Mouse (Mus musculus) embryonic facial prominence, embryonic 11.5 days (tissue): ENCODE data around the gene Ormdl1. TPM values are rescaled to one million over a fixed set of nuclear protein-coding genes. Genes with fewer than 3 reads are reported as not detected.
"Not testable (repeated sequence)": the region's sequence is repeated elsewhere in the genome, so short reads cannot be mapped to it uniquely, and the experiment has no call there.

Source experiments
- ATAC-seq: fragments of 200-750 bp; cut with Nextera tagmentation; replicated peaks from 2 replicates; pipeline ENCODE4 v1.8.0; 2017; ENCODE audit warnings: low read depth; ENCODE audit not compliant: insufficient number of reproducible peaks, low FRiP score, low TSS enrichment
- DNase-seq: peaks from one replicate; pipeline ENCODE4 v3.0.0-alpha.2; 2015; ENCODE audit warnings: low spot score
- H3K27ac ChIP-seq: fragments of 300-500 bp; sonication (generic); replicated peaks from 2 replicates; pipeline ENCODE4 v1.5.1; 2014; ENCODE audit warnings: mild to moderate bottlenecking, low read depth, low read length, control low read depth
- H3K27me3 ChIP-seq: fragments of 300-500 bp; sonication (generic); 2 replicates; pipeline ENCODE4 v1.6.1; 2014; ENCODE audit warnings: mild to moderate bottlenecking, low read length, moderate library complexity, mixed read lengths; ENCODE audit not compliant: control insufficient read depth, insufficient read depth
- H3K36me3 ChIP-seq: fragments of 300-500 bp; sonication (generic); replicated peaks from 2 replicates; pipeline ENCODE4 v1.6.1; 2014; ENCODE audit warnings: low read depth, mild to moderate bottlenecking, low read length, moderate library complexity, mixed read lengths; ENCODE audit not compliant: control insufficient read depth, insufficient read depth
- H3K4me1 ChIP-seq: fragments of 300-500 bp; sonication (generic); 2 replicates; pipeline ENCODE4 v1.6.1; 2014; ENCODE audit warnings: low read length, mixed read lengths; ENCODE audit not compliant: control insufficient read depth, insufficient read depth
- H3K4me2 ChIP-seq: fragments of 300-500 bp; sonication (generic); 2 replicates; pipeline ENCODE4 v1.6.1; 2014; ENCODE audit warnings: low read depth, mild to moderate bottlenecking, control low read depth, low read length, moderate library complexity
- H3K4me3 ChIP-seq: fragments of 300-500 bp; sonication (generic); 2 replicates; pipeline ENCODE4 v1.5.1; 2014; ENCODE audit warnings: low read depth, low read length, control low read depth
- H3K9ac ChIP-seq: fragments of 300-500 bp; sonication (generic); replicated peaks from 2 replicates; pipeline ENCODE4 v1.6.1; 2014; ENCODE audit warnings: mild to moderate bottlenecking, control low read depth, low read length
- H3K9me3 ChIP-seq: fragments of 300-500 bp; sonication (generic); replicated peaks from 2 replicates; pipeline ENCODE4 v1.6.1; 2016; ENCODE audit warnings: mild to moderate bottlenecking, low read length, inconsistent platforms, mixed read lengths; ENCODE audit not compliant: control insufficient read depth
- WGBS: fragments of 180-500 bp; shearing (Covaris S2); extraction: QIAGEN DNeasy Blood & Tissue Kit; methylation state at CpG from one replicate; pipeline ENCODE4 v1.1.7; 2014; 5-methylcytosine and 5-hydroxymethylcytosine counted together
- polyA plus RNA-seq: library from polyadenylated mRNA; unstranded; fragments of >200 nt; fragmentation: Nextera tagmentation; extraction: Ambion mirVana; gene quantifications from 2 replicates; pipeline ENCODE4 v1.2.1, GENCODE M21; 2014

Gene Ormdl1
- polyA plus RNA-seq, 1 experiment from 2014 or later = 72.1 TPM

GRCm38 (mm10) chr1:53321662-53322344 is 24.9 kb downstream of the Ormdl1 start:
- no peaks in the 10 kb centered on the region for H3K27me3 ChIP-seq
- ATAC-seq (no peak), DNase-seq (no peak)
- H3K9me3 ChIP-seq = no peaks in the 10 kb centered on the region
- H3K4me2 ChIP-seq = no peak overlapping the region
- no peak overlapping the region for H3K4me3 ChIP-seq
- no peak overlapping the region for H3K9ac ChIP-seq
- H3K4me1 ChIP-seq = no peaks in the 10 kb centered on the region
- no peaks in the 10 kb centered on the region for H3K36me3 ChIP-seq
- WGBS = 98% methylated on average over 4 of the region's 4 CpGs
- no peak overlapping the region for H3K27ac ChIP-seq

GRCm38 (mm10) chr1:53323254-53323653 is 26.4 kb downstream of the Ormdl1 start:
- DNase-seq = no peak

GRCm38 (mm10) chr1:53324277-53324676 is 27.4 kb downstream of the Ormdl1 start:
- H3K4me3 ChIP-seq = no peak overlapping the region
- no peak overlapping the region for H3K27ac ChIP-seq
- H3K9ac ChIP-seq = no peak overlapping the region
- DNase-seq (no peak), ATAC-seq (no peak)
- no peaks in the 10 kb centered on the region for H3K9me3 ChIP-seq
- WGBS = 87% methylated on average over 1 of the region's 1 CpGs
- H3K4me1 ChIP-seq = no peaks in the 10 kb centered on the region
- H3K27me3 ChIP-seq = no peaks in the 10 kb centered on the region
- no peaks in the 10 kb centered on the region for H3K36me3 ChIP-seq
- no peak overlapping the region for H3K4me2 ChIP-seq

More at GRCm38 (mm10) chr1:53323254-53323653, 26.4 kb downstream of the Ormdl1 start:
- no peak for ATAC-seq
- Histone ChIP-seq H3K4me2 (no peak overlapping the region), H3K4me1 (no peaks in the 10 kb centered on the region), H3K27ac (no peak overlapping the region), H3K9ac (no peak overlapping the region), H3K36me3 (no peaks in the 10 kb centered on the region), H3K4me3 (no peak overlapping the region), H3K27me3 (no peaks in the 10 kb centered on the region), H3K9me3 (no peaks in the 10 kb centered on the region)
- WGBS = 86% methylated on average over 5 of the region's 5 CpGs

GRCm38 (mm10) chr1:53324827-53325494 is 28.1 kb downstream of the Ormdl1 start:
- Histone ChIP-seq H3K27ac (no peak overlapping the region), H3K9ac (no peak overlapping the region), H3K27me3 (no peaks in the 10 kb centered on the region), H3K36me3 (no peaks in the 10 kb centered on the region), H3K9me3 (no peaks in the 10 kb centered on the region), H3K4me2 (no peak overlapping the region), H3K4me1 (no peaks in the 10 kb centered on the region), H3K4me3 (no peak overlapping the region)
- WGBS = 92% methylated on average over 5 of the region's 5 CpGs
- DNase-seq = no peak
- ATAC-seq = no peak

- not testable (repeated sequence) for DNase-seq, H3K9ac ChIP-seq, H3K36me3 ChIP-seq, H3K27ac ChIP-seq, H3K4me1 ChIP-seq, H3K4me3 ChIP-seq, H3K4me2 ChIP-seq, H3K9me3 ChIP-seq, ATAC-seq, H3K27me3 ChIP-seq
- WGBS = 74% methylated on average over 5 of the region's 5 CpGs
Observed at GRCm38 (mm10) chr1:53333527-53333926, 36.6 kb downstream of the Ormdl1 start.

GRCm38 (mm10) chr1:53335465-53335864 is 38.6 kb downstream of the Ormdl1 start:
- H3K27ac ChIP-seq = no peak overlapping the region
- no peak for DNase-seq
- no peaks in the 10 kb centered on the region for H3K9me3 ChIP-seq
- no peak overlapping the region for H3K9ac ChIP-seq
- no peak overlapping the region for H3K4me2 ChIP-seq
- H3K36me3 ChIP-seq = no peaks in the 10 kb centered on the region
- no peak overlapping the region for H3K4me3 ChIP-seq
- H3K27me3 ChIP-seq = no peaks in the 10 kb centered on the region
- ATAC-seq = no peak
- H3K4me1 ChIP-seq = no peaks in the 10 kb centered on the region

- H3K27ac ChIP-seq, H3K36me3 ChIP-seq, H3K27me3 ChIP-seq, H3K9me3 ChIP-seq, H3K4me3 ChIP-seq, DNase-seq, H3K4me2 ChIP-seq, H3K4me1 ChIP-seq, ATAC-seq, H3K9ac ChIP-seq: not testable (repeated sequence)
- 76% methylated on average over 2 of the region's 2 CpGs for WGBS
Observed at GRCm38 (mm10) chr1:53337403-53337802, 40.5 kb downstream of the Ormdl1 start.

- DNase-seq = no peak
- whole genome bisulfite sequencing = 97% methylated on average over 2 of the region's 2 CpGs
- Histone ChIP-seq H3K9me3 (no peaks in the 10 kb centered on the region; the same call in 1 of the 2 replicates), H3K27ac (no peak overlapping the region), H3K4me2 (no peak overlapping the region), H3K27me3 (no peaks in the 10 kb centered on the region), H3K4me3 (no peak overlapping the region), H3K4me1 (no peaks in the 10 kb centered on the region), H3K36me3 (no peaks in the 10 kb centered on the region; the same call in none of the 2 replicates), H3K9ac (no peak overlapping the region)
- ATAC-seq = no peak
Observed at GRCm38 (mm10) chr1:53341071-53341470, 44.2 kb downstream of the Ormdl1 start.
